ENCODE assay signal across 8 mouse cellular contexts in genomic region chr2:73037266-73038046, GRCm38 (mm10). TPM values are rescaled to one million over a fixed set of nuclear protein-coding genes. Genes with fewer than 3 reads are reported as not detected.
DNase-seq lines count a peak whose midpoint lies in the region; ATAC-seq and TF ChIP-seq lines count a peak whose summit lies in the region.

No protein-coding gene starts in this region.

- no peaks in the 10 kb centered on the region for H3K27me3 ChIP-seq in kidney, embryonic 15.5 days
- no peaks in the 10 kb centered on the region for H3K27me3 ChIP-seq in kidney, adult 2 months (replicated peaks; ENCODE audit: control insufficient read depth, insufficient read depth, low read length)
- H3K27me3 ChIP-seq in limb, embryonic 10.5 days (ENCODE audit: low read depth, poor library complexity, severe bottlenecking) = 0 out of 2 replicates have a peak, but pooled peaks cover 6% of the 10 kb centered on the region
- no peaks in the 10 kb centered on the region for H3K27me3 ChIP-seq in stomach, embryonic 14.5 days (ENCODE audit: control insufficient read depth, insufficient read depth, low read length)
- 0 out of 2 replicates have a peak, but pooled peaks cover 8% of the 10 kb centered on the region for H3K27me3 ChIP-seq in midbrain, embryonic 15.5 days (replicated peaks)

- H3K4me3 ChIP-seq in kidney, embryonic 15.5 days (replicated peaks) = no peak overlapping the region
- no peak overlapping the region for H3K4me3 ChIP-seq in kidney, adult 2 months (ENCODE audit: insufficient read depth, low read depth, low read length)
- no peak overlapping the region for H3K4me3 ChIP-seq in embryonic fibroblast, embryonic 13.5 days (ENCODE audit: insufficient read depth, low read length)
- no peak overlapping the region for H3K4me3 ChIP-seq in limb, embryonic 10.5 days
- no peak overlapping the region for H3K4me3 ChIP-seq in stomach, embryonic 14.5 days (ENCODE audit: low read depth, low read length)
- H3K4me3 ChIP-seq in midbrain, embryonic 15.5 days = no peak overlapping the region

- peaks cover 14% of the 10 kb centered on the region for H3K4me1 ChIP-seq in kidney, embryonic 15.5 days
- H3K4me1 ChIP-seq in kidney, adult 2 months (ENCODE audit: control insufficient read depth, insufficient read depth, low read length) = no peaks in the 10 kb centered on the region
- H3K4me1 ChIP-seq in embryonic fibroblast, embryonic 13.5 days (ENCODE audit: control insufficient read depth, insufficient read depth, low read length) = peaks cover 8% of the 10 kb centered on the region
- peaks cover 19% of the 10 kb centered on the region for H3K4me1 ChIP-seq in limb, embryonic 10.5 days
- H3K4me1 ChIP-seq in stomach, embryonic 14.5 days (ENCODE audit: control insufficient read depth, insufficient read depth, low read length) = peaks cover 3% of the 10 kb centered on the region; the same call in 1 of the 2 replicates
- H3K4me1 ChIP-seq in midbrain, embryonic 15.5 days = peaks cover 5% of the 10 kb centered on the region; the same call in 1 of the 2 replicates

- TF ChIP-seq POLR2A in kidney, adult 2 months (IDR thresholded peaks at IDR 0.05; ENCODE audit: low read depth, low read length) = no peak
- no peak for TF ChIP-seq POLR2A in embryonic fibroblast, embryonic 13.5 days (IDR thresholded peaks at IDR 0.05; ENCODE audit: low read depth, low read length)

- H3K27ac ChIP-seq in kidney, embryonic 15.5 days = 0 out of 2 replicates have a peak overlapping the region, but pooled peaks have one; percentile 11
- H3K27ac ChIP-seq in kidney, adult 2 months (ENCODE audit: insufficient read depth, low read depth, low read length) = no peak overlapping the region
- H3K27ac ChIP-seq in embryonic fibroblast, embryonic 13.5 days (ENCODE audit: insufficient read depth, low read length) = peak overlapping the region; percentile 72
- H3K27ac ChIP-seq in limb, embryonic 10.5 days = peak overlapping the region; percentile 78; the same call in 1 of the 2 replicates
- H3K27ac ChIP-seq in stomach, embryonic 14.5 days (ENCODE audit: low read length) = peak overlapping the region; percentile 33; the same call in 1 of the 2 replicates
- no peak overlapping the region for H3K27ac ChIP-seq in midbrain, embryonic 15.5 days

- no peak overlapping the region for H3K9ac ChIP-seq in kidney, embryonic 15.5 days
- H3K9ac ChIP-seq in stomach, embryonic 14.5 days (replicated peaks; ENCODE audit: low read depth, low read length) = no peak overlapping the region
- no peak overlapping the region for H3K9ac ChIP-seq in midbrain, embryonic 15.5 days

- DNase-seq in kidney, adult 2 months = no peak
- DNase-seq in limb, embryonic 10.5 days (ENCODE audit: low spot score) = no peak
- DNase-seq in thymus, postnatal 10 days (ENCODE audit: low spot score in 2 of 2) = no peak
- DNase-seq in right cerebral cortex, postnatal 25 days = no peak

- 55% methylated on average over 13 of the region's 13 CpGs for WGBS in kidney, embryonic 15.5 days
- 69% methylated on average over 13 of the region's 13 CpGs for WGBS in kidney, adult 2 months
- 54% methylated on average over 13 of the region's 13 CpGs for WGBS in limb, embryonic 10.5 days
- 52% methylated on average over 13 of the region's 13 CpGs for WGBS in stomach, embryonic 14.5 days
- WGBS in midbrain, embryonic 15.5 days = 63% methylated on average over 13 of the region's 13 CpGs

- no peaks in the 10 kb centered on the region for H3K36me3 ChIP-seq in kidney, embryonic 15.5 days
- no peaks in the 10 kb centered on the region for H3K36me3 ChIP-seq in kidney, adult 2 months (ENCODE audit: control insufficient read depth, insufficient read depth, low read length)
- H3K36me3 ChIP-seq in limb, embryonic 10.5 days = no peaks in the 10 kb centered on the region
- H3K36me3 ChIP-seq in stomach, embryonic 14.5 days (ENCODE audit: control insufficient read depth, insufficient read depth, low read length) = no peaks in the 10 kb centered on the region
- H3K36me3 ChIP-seq in midbrain, embryonic 15.5 days (replicated peaks) = no peaks in the 10 kb centered on the region

- no peaks in the 10 kb centered on the region for H3K9me3 ChIP-seq in kidney, embryonic 15.5 days (replicated peaks)
- H3K9me3 ChIP-seq in limb, embryonic 10.5 days (replicated peaks) = no peaks in the 10 kb centered on the region
- H3K9me3 ChIP-seq in stomach, embryonic 14.5 days (ENCODE audit: control insufficient read depth, low read depth, low read length) = no peaks in the 10 kb centered on the region
- no peaks in the 10 kb centered on the region for H3K9me3 ChIP-seq in midbrain, embryonic 15.5 days

- peak overlapping the region; percentile 56; the same call in 1 of the 2 replicates for H3K4me2 ChIP-seq in kidney, embryonic 15.5 days
- H3K4me2 ChIP-seq in stomach, embryonic 14.5 days (replicated peaks; ENCODE audit: low read depth, low read length) = no peak overlapping the region; the same call in 1 of the 2 replicates
- no peak overlapping the region for H3K4me2 ChIP-seq in midbrain, embryonic 15.5 days

- no peak; the same call in 1 of the 2 replicates for ATAC-seq in kidney, embryonic 15.5 days (replicated peaks; ENCODE audit: low FRiP score)
- no peak for ATAC-seq in stomach, embryonic 14.5 days (ENCODE audit: insufficient number of reproducible peaks, insufficient read depth, low FRiP score, low read depth)
- ATAC-seq in midbrain, embryonic 15.5 days (replicated peaks) = no peak

- no peak for TF ChIP-seq CTCF in kidney, adult 2 months (conservative IDR thresholded peaks at IDR 0.05; ENCODE audit: insufficient read depth, insufficient read length, low read depth, low read length)
- no peak for TF ChIP-seq CTCF in embryonic fibroblast, embryonic 13.5 days (IDR thresholded peaks at IDR 0.05; ENCODE audit: borderline replicate concordance, insufficient read depth, low read length)

RNA-seq across cellular contexts. Expression of gene Gm11084, which starts 50.9 kb away (rescaled TPM):
- not detected in 2 replicates for polyA plus RNA-seq in kidney, embryonic 15.5 days (2015; fragmentation: Nextera tagmentation; extraction: Ambion mirVana)
- polyA plus RNA-seq in kidney, adult 2 months (2012; rRNA removed) = not detected in 2 replicates
- polyA plus RNA-seq in embryonic fibroblast, embryonic 13.5 days (2011; ENCODE audit: insufficient read length, low read depth, missing spikeins) = not detected in 2 replicates
- not detected in 2 replicates for polyA plus RNA-seq in limb, embryonic 10.5 days (2016; fragmentation: Nextera tagmentation; extraction: Ambion mirVana)
- polyA plus RNA-seq in stomach, embryonic 14.5 days (2014; fragmentation: Nextera tagmentation; extraction: Ambion mirVana) = not detected in 2 replicates
- not detected in 2 replicates for polyA plus RNA-seq in midbrain, embryonic 15.5 days (2015; fragmentation: Nextera tagmentation; extraction: Ambion mirVana)

RNA-seq across cellular contexts. Expression of gene Sp3, which starts 57.2 kb away (rescaled TPM):
- 54.6 and 54.7 TPM in 2 replicates for polyA plus RNA-seq in kidney, embryonic 15.5 days (2015; fragmentation: Nextera tagmentation; extraction: Ambion mirVana)
- 13.5 and 13.7 TPM in 2 replicates for polyA plus RNA-seq in kidney, adult 2 months (2012; rRNA removed)
- 76.5 and 92.7 TPM in 2 replicates for polyA plus RNA-seq in embryonic fibroblast, embryonic 13.5 days (2011; ENCODE audit: insufficient read length, low read depth, missing spikeins)
- 47.6 and 58.2 TPM in 2 replicates for polyA plus RNA-seq in limb, embryonic 10.5 days (2016; fragmentation: Nextera tagmentation; extraction: Ambion mirVana)
- 66.9 and 70.3 TPM in 2 replicates for polyA plus RNA-seq in stomach, embryonic 14.5 days (2014; fragmentation: Nextera tagmentation; extraction: Ambion mirVana)
- 37.7 and 39.4 TPM in 2 replicates for polyA plus RNA-seq in midbrain, embryonic 15.5 days (2015; fragmentation: Nextera tagmentation; extraction: Ambion mirVana)

Comparison
In these comparisons a context has a peak if more than half of its experiments do, and no peak if none do; other contexts are left out.
1. H3K27ac ChIP-seq: peak in kidney, embryonic 15.5 days (single experiment), embryonic fibroblast, embryonic 13.5 days (single experiment), limb, embryonic 10.5 days (single experiment) and stomach, embryonic 14.5 days (single experiment); none in kidney, adult 2 months (single experiment) and midbrain, embryonic 15.5 days (single experiment).